Mouse (Mus musculus) myocyte (in vitro differentiated cells): ENCODE data around the gene Csf2rb. TPM values are rescaled to one million over a fixed set of nuclear protein-coding genes. Genes with fewer than 3 reads are reported as not detected.
"Not testable (repeated sequence)": the region's sequence is repeated elsewhere in the genome, so short reads cannot be mapped to it uniquely, and the experiment has no call there.

ENCODE experiments used
- H3K27me3 ChIP-seq: one replicate; pipeline ENCODE4 v1.6.1; 2011; ENCODE audit not compliant: control insufficient read depth, insufficient read depth, insufficient read length
- H3K36me3 ChIP-seq: one replicate; pipeline ENCODE4 v1.6.1; 2011; ENCODE audit not compliant: control insufficient read depth, insufficient read depth
- H3K4me2 ChIP-seq: one replicate; pipeline ENCODE4 v1.6.1; 2011; ENCODE audit warnings: low read depth, control low read depth
- H3K4me3 ChIP-seq: one replicate; pipeline ENCODE4 v1.5.1; 2011; ENCODE audit warnings: mild to moderate bottlenecking, control low read depth, moderate library complexity
- H3K79me2 ChIP-seq: one replicate; pipeline ENCODE4 v1.6.1; 2011; ENCODE audit not compliant: control insufficient read depth, insufficient read depth
- H3ac ChIP-seq: one replicate; pipeline ENCODE4 v1.6.1; 2011; ENCODE audit not compliant: control insufficient read depth, insufficient read length
- CEBPB ChIP-seq: IDR thresholded peaks from 2 replicates; pipeline ENCODE4 v1.6.1; 2011; ENCODE audit warnings: mild to moderate bottlenecking, moderate library complexity; ENCODE audit not compliant: poor library complexity, insufficient read depth, severe bottlenecking
- E2F4 ChIP-seq: IDR thresholded peaks from one replicate; pipeline ENCODE4 v1.6.1; 2011; ENCODE audit warnings: mild to moderate bottlenecking, control low read depth, moderate library complexity; ENCODE audit not compliant: insufficient read depth
- MAX ChIP-seq: IDR thresholded peaks from one replicate; pipeline ENCODE4 v1.6.1; 2011; ENCODE audit warnings: low read depth, mild to moderate bottlenecking, control low read depth
- MYOD1 ChIP-seq, 3 experiments: IDR thresholded peaks; one replicate each; pipeline ENCODE4 v1.6.1; 2011; ENCODE audit warnings: control low read depth in 2 of 3, low read depth in 2 of 3, mild to moderate bottlenecking in 2 of 3, moderate library complexity in 1 of 3; ENCODE audit not compliant: insufficient read length in 2 of 3, control insufficient read depth in 1 of 3
- MYOG ChIP-seq, 3 experiments: IDR thresholded peaks; one replicate each; pipeline ENCODE4 v1.6.1; 2011; ENCODE audit warnings: control low read depth in 2 of 3, low read depth in 2 of 3, mild to moderate bottlenecking in 2 of 3; ENCODE audit not compliant: insufficient read length in 2 of 3, control insufficient read depth in 1 of 3, insufficient read depth in 1 of 3
- POLR2A ChIP-seq: IDR thresholded peaks from one replicate; pipeline ENCODE4 v1.6.1; 2011; ENCODE audit warnings: low read depth, mild to moderate bottlenecking, control low read depth, moderate library complexity; ENCODE audit not compliant: insufficient read length
- POLR2AphosphoS2 ChIP-seq: IDR thresholded peaks from one replicate; pipeline ENCODE4 v1.6.1; 2011; ENCODE audit warnings: low read depth, control low read depth; ENCODE audit not compliant: insufficient read length
- REST ChIP-seq: IDR thresholded peaks from one replicate; pipeline ENCODE4 v1.6.1; 2011; ENCODE audit warnings: mild to moderate bottlenecking, control low read depth, moderate library complexity; ENCODE audit not compliant: insufficient read depth, insufficient read length
- SRF ChIP-seq: IDR thresholded peaks from one replicate; pipeline ENCODE4 v1.6.1; 2011; ENCODE audit warnings: low read depth; ENCODE audit not compliant: control insufficient read depth, insufficient read length
- TCF12 ChIP-seq: IDR thresholded peaks from one replicate; pipeline ENCODE4 v1.6.1; 2011; ENCODE audit warnings: mild to moderate bottlenecking, control low read depth; ENCODE audit not compliant: poor library complexity, insufficient read depth, severe bottlenecking
- TCF3 ChIP-seq: IDR thresholded peaks from one replicate; pipeline ENCODE4 v1.6.1; 2011; ENCODE audit warnings: low read depth, control low read depth; ENCODE audit not compliant: insufficient read length
- USF1 ChIP-seq: IDR thresholded peaks from one replicate; pipeline ENCODE4 v1.6.1; 2011; ENCODE audit warnings: low read depth, mild to moderate bottlenecking, control low read depth, moderate library complexity
- polyA plus RNA-seq: library from polyadenylated mRNA; unstranded; fragments of >200 nt; fragmentation: generic; extraction: Trizol; gene quantifications from one replicate; pipeline ENCODE4 v1.2.1, GENCODE M21; 2012; ENCODE audit warnings: missing spikeins

Gene Csf2rb
- polyA plus RNA-seq, 1 experiment, result 0.08 TPM

DNA sequence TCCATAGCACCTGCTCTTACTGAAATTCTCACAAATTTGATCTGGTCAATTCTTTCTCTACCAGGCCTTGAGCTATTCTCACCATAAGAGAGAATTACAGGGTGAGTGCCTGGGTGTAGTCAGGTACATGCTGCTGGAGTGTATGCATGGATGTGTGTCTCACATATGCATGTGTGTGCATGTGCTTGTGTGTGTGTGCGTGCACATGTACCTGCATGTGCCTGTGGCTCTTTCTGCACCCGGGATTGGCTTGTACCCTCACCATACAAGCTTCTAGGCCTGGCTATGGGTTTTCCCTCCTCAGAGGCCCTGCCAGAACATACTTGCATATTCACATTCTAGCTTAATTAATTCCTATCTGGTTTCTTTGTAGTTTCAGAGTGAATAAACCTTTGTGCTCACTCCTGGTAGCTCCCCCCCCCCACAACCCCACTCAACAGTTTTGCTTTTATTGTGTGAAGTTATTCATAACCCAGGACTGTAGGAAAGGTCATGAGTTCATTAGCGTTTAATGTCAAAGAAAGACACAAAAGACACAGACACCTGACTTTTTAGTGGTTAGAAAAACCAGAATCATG, 3.1 kb downstream of the Csf2rb start:
- Histone ChIP-seq H3K27me3 (no peaks in the 10 kb centered on the region), H3K36me3 (no peaks in the 10 kb centered on the region), H3ac (no peak overlapping the region), H3K79me2 (no peaks in the 10 kb centered on the region), H3K4me2 (no peak overlapping the region), H3K4me3 (no peak overlapping the region)
- TF ChIP-seq POLR2A, result no peak
- no peak for TF ChIP-seq REST
- no peak for TF ChIP-seq MYOD1 (IDR thresholded peaks at IDR 0.05; ENCODE audit: control insufficient read depth in 1 of 3, insufficient read length in 2 of 3, low read depth in 2 of 3)
- no peak for TF ChIP-seq TCF3
- no peak for TF ChIP-seq USF1
- no peak for TF ChIP-seq TCF12
- no peak for TF ChIP-seq MAX
- no peak for TF ChIP-seq SRF
- no peak for TF ChIP-seq CEBPB
- no peak for TF ChIP-seq MYOG (IDR thresholded peaks at IDR 0.05; ENCODE audit: control insufficient read depth in 1 of 3, insufficient read depth in 1 of 3, insufficient read length in 2 of 3, low read depth in 2 of 3)
- no peak for TF ChIP-seq POLR2AphosphoS2
- no peak for TF ChIP-seq E2F4

DNA sequence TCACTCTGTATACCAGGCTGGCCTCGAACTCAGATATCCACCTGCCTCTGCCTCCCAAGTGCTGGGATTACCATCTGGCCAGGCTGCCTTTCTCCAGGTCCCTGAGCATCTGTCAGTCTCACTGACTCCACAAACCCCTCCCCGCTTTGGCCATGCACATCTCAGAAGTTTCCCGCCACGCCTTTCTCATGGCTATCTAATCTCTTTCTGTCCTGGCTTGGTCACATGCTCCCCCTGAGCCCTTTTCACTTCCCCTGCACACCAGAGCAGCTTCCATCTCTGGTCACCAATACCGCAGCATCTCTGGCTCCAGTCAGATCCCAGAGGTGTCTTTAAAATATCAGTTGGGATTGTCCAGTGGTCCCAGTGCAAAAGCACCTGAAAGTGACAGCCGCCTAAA, 4.4 kb downstream of the Csf2rb start:
- not testable (repeated sequence) for H3ac ChIP-seq, H3K79me2 ChIP-seq, H3K36me3 ChIP-seq, H3K4me3 ChIP-seq, H3K27me3 ChIP-seq, H3K4me2 ChIP-seq

DNA sequence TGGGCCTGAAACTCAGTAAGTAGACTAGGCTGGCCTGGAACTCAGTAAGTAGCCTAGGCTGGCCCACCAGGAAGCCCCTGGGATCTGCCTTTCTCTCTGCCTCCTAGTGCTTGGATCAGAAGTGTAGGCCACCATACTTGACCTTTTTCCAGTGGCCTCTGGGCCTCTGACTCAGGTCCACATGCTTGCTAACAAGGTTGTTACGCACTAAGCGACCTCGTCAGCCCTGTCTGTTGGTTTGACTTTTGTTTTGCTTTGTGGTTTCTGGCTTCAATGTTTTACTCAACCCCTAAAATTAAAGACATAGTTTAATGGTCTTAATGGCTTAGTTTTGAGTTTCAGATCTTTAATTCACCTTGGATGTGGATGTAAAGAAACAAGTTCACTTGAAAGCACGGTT, 5.2 kb downstream of the Csf2rb start:
- Histone ChIP-seq H3K4me3 (no peak overlapping the region), H3K79me2 (no peaks in the 10 kb centered on the region), H3K36me3 (no peaks in the 10 kb centered on the region), H3ac (no peak overlapping the region), H3K4me2 (no peak overlapping the region), H3K27me3 (no peaks in the 10 kb centered on the region)
- no peak for TF ChIP-seq MYOD1 (IDR thresholded peaks at IDR 0.05; ENCODE audit: control insufficient read depth in 1 of 3, insufficient read length in 2 of 3, low read depth in 2 of 3)
- no peak for TF ChIP-seq CEBPB
- no peak for TF ChIP-seq E2F4
- no peak for TF ChIP-seq SRF
- no peak for TF ChIP-seq REST
- TF ChIP-seq MAX, result no peak
- no peak for TF ChIP-seq USF1
- no peak for TF ChIP-seq POLR2A
- no peak for TF ChIP-seq TCF12
- no peak for TF ChIP-seq MYOG (IDR thresholded peaks at IDR 0.05; ENCODE audit: control insufficient read depth in 1 of 3, insufficient read depth in 1 of 3, insufficient read length in 2 of 3, low read depth in 2 of 3)
- no peak for TF ChIP-seq TCF3
- TF ChIP-seq POLR2AphosphoS2, result no peak

DNA sequence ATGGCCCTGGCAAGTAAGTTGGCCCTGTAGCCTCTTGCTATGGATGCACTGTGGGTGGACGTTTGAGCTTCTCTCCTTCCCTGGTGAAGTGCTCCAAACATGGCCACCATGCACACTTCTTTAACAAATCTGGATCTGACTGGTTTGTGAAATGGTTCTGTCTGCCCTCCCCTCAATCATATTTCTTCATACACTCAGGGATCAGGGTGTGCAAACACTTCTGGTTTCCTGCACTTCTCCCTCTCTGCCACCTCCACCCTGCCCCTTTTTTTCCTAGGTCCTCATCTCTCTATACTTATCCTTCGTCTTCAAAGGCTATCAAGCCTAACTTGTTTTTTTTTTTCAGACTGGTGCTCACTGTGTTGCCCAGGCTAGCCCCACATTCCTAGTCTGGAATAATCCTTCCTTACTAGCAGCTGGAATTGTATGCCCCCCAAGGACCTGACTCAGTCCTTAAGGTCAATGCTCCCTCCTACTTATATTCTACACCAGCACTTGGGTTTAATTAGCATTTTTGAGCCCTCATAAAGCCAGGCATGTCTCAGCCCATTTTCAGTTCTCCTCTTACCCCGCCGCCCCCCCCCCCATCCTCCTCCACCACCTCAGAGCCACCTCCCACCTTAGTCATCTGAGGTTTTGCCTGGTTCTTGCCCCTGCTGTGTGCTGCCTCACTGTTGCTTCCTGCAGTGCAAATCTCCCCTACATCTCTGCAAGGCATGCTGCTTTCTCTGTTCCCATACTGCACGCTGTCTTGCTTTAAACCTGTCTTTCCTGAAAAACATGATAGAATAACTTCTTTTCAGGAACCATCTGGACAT, 6.2 kb downstream of the Csf2rb start:
- TF ChIP-seq POLR2AphosphoS2, result no peak
- no peak for TF ChIP-seq MYOG (IDR thresholded peaks at IDR 0.05; ENCODE audit: control insufficient read depth in 1 of 3, insufficient read depth in 1 of 3, insufficient read length in 2 of 3, low read depth in 2 of 3)
- no peak for TF ChIP-seq E2F4
- no peak for TF ChIP-seq MYOD1 (IDR thresholded peaks at IDR 0.05; ENCODE audit: control insufficient read depth in 1 of 3, insufficient read length in 2 of 3, low read depth in 2 of 3)
- no peak for TF ChIP-seq REST
- TF ChIP-seq MAX, result no peak
- TF ChIP-seq SRF, result no peak
- no peak for TF ChIP-seq TCF3
- TF ChIP-seq CEBPB, result no peak
- TF ChIP-seq POLR2A, result no peak
- no peak for TF ChIP-seq USF1
- no peak for TF ChIP-seq TCF12
- Histone ChIP-seq H3K4me2 (no peak overlapping the region), H3K79me2 (no peaks in the 10 kb centered on the region), H3K27me3 (no peaks in the 10 kb centered on the region), H3ac (no peak overlapping the region), H3K36me3 (no peaks in the 10 kb centered on the region), H3K4me3 (no peak overlapping the region)

DNA sequence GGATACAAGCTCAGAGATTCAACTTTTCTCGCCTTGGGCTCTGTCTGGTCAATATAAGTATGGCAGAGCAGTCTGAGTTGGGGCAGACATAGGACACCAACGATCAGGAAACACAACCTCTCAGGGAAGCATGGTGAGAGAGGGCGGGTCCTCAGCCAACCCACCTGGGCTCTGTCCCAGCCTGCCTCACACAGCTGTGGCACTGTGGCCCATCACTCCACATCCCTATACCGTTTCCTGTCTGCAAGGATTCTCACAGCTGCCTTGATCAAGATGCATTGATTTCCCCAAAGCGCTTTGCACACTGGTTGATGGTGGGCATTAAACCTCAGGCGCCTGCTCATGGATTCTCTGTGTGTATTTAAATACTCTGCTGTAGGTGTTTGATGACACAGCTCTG, 7.4 kb downstream of the Csf2rb start:
- Histone ChIP-seq H3K79me2 (no peaks in the 10 kb centered on the region), H3K4me3 (no peak overlapping the region), H3K4me2 (no peak overlapping the region), H3K36me3 (no peaks in the 10 kb centered on the region), H3K27me3 (no peaks in the 10 kb centered on the region), H3ac (no peak overlapping the region)
- TF ChIP-seq MYOG (IDR thresholded peaks at IDR 0.05; ENCODE audit: control insufficient read depth in 1 of 3, insufficient read depth in 1 of 3, insufficient read length in 2 of 3, low read depth in 2 of 3), result no peak
- TF ChIP-seq TCF12, result no peak
- TF ChIP-seq REST, result no peak
- TF ChIP-seq TCF3, result no peak
- TF ChIP-seq POLR2A, result no peak
- TF ChIP-seq MAX, result no peak
- TF ChIP-seq CEBPB, result no peak
- TF ChIP-seq SRF, result no peak
- TF ChIP-seq MYOD1 (IDR thresholded peaks at IDR 0.05; ENCODE audit: control insufficient read depth in 1 of 3, insufficient read length in 2 of 3, low read depth in 2 of 3), result no peak
- no peak for TF ChIP-seq E2F4
- no peak for TF ChIP-seq POLR2AphosphoS2
- no peak for TF ChIP-seq USF1
